Mouse (Mus musculus) spleen, adult 10 weeks (tissue): ENCODE measurements around the gene Gpr61. TPM values are rescaled to one million over a fixed set of nuclear protein-coding genes. Genes with fewer than 3 reads are reported as not detected.

Experiments used
- polyA plus RNA-seq: library from polyadenylated mRNA; stranded (reverse); fragments of 350-450 nt; fragmentation: Illumina TruSeq; extraction: RNeasy Lipid Tissue Mini Kit (QIAGEN cat#74804); gene quantifications from one replicate; pipeline ENCODE4 v1.2.3, GENCODE M21; 2015; ENCODE audit warnings: low replicate concordance; ENCODE audit not compliant: insufficient read depth

Gene Gpr61
- polyA plus RNA-seq = 0.10 TPM

DNA sequence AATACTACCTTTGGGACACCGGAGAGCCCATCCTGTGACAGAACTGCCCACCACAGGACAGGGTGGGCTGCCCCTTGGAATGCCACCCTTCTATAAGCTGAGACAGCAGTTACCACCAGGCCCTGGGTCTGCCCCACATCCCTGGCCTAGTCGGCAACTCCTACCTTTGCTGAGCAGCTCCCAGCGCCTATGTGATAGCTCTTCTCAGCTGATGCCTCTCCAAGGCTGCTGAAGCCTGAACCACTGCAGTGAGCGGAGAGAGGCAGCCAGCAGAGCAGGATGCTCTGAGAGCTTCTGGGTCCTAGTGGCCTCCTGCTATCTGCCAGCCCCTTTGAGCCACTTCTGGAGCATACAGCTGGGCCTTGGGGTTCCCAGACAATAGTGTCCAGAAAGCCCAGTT is at the start of gene Gpr61:
Gene Gpr61, minus strand, starts transcription at position 227 of the 400 bp plus-strand sequence.

DNA sequence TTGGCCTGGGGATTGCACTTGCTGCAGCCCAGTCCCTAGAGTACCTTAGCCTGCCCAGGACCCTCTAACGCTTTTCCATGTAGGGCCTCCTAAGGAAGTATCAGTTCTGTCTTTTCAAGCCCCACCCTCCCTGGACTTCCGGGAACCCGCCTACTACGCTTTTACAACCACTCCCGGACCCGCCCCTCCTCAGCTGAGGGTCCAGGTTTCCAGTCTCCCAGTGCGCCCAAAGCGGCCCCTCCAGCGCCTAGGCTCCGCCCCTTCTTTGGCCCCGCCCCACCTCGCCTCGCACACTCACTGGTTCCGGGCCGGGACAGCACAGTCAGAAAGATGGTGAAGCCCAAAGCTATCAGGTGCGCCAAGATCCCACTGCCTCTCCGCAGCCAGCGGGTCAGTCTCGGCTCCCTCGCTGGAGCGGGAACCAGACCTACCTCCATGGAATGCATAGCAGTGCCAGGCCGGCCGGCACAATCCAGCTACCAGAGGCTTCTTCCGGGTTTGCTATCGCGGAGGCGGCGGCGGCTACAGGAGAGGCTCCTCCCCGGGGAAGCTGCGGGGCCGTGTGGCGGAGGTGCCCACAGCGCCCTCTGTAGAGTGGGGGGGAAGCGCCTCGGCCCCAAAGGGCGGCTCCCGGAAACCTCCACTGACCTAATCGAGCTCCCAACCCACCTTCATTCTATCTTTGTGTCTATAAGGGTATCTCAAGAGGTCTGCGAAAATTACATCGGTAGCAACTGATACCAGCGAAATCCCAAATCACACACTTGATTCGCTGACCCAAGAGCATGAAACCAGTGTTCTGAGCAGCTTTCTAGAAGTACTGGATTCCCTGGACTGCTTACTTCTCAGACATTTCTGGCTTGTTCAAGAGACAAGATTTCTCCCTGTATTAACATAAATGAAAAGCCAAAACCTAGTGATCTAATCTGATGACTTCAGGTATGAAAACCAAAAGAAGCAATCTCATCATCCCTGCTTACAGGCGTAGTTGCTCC is 45.9 kb upstream of the Gpr61 start, which contains the start of gene Cyb561d1:
Gene Cyb561d1, minus strand, starts transcription at position 884 of the 995 bp plus-strand sequence.

GRCm38 (mm10) chr3:108186098-108187047 is 31.7 kb upstream of the Gpr61 start, which contains the start of gene Amigo1:
Gene Amigo1, plus strand, starts transcription at chr3:108186335.

DNA sequence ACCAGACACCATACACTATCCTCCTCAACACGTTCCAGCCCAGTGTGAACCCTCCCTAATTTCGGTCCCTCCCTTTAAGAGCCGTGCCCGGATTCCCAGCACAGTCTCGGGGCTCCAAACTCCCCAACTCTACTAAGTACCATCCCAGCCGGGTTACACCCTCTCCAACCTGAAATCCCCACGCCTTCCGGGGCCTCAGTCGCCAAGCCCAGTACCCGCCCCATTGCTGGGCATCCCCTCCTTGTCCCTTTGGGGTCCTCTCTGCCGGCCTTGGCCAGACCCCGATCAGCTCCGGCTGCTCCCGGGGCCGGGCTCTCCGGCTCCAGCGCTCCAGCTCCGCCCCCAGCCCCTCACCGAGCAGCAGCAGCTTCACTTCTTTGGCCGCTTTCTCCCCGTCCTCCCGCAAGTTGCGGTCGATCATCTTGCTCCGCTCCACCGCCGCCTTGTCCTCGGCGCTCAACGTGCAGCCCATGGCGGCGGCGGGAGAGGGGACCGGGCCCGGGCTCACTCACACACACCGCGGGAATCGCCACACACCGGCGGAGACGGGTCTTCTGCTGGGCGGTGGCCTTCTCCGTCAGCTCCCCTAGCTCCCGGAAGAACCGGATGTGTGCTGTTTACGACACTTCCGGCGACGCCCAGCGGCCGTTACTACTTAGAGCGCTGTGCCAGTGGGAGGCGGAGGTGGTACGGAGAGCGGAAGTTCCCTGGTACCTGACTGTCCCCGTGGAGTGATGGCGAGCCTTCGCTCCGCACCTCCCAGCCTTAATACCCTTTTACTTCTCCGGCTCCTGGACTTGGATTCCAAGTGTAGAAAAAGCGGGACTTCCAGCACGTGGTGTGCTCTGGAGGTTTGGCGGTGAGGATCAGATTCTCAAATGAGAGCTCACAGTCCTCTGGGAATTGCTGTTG is 8.9 kb downstream of the Gpr61 start, which contains the start of gene Gnai3:
Gene Gnai3, minus strand, starts transcription at position 613 of the 912 bp plus-strand sequence.

Other genes starting within 250 kb of the Gpr61 start
- 1.4 TPM for gene Gstm7, start 223.1 kb downstream of the Gpr61 start, polyA plus RNA-seq
- gene Gstm6, start 211.1 kb downstream of the Gpr61 start, polyA plus RNA-seq = not detected
- not detected for gene Gstm3, start 185.6 kb downstream of the Gpr61 start, polyA plus RNA-seq
- 30.0 TPM for gene Gstm2, start 168.4 kb downstream of the Gpr61 start, polyA plus RNA-seq
- 42.2 TPM for gene Gstm1, start 136.9 kb downstream of the Gpr61 start, polyA plus RNA-seq
- 9.6 TPM for gene Gstm4, start 110.0 kb downstream of the Gpr61 start, polyA plus RNA-seq
- 17.9 TPM for gene Ampd2, start 68.2 kb downstream of the Gpr61 start, polyA plus RNA-seq
- 0.50 TPM for gene Gnat2, start 62.1 kb downstream of the Gpr61 start, polyA plus RNA-seq
- gene Gnai3, start 8.7 kb downstream of the Gpr61 start, polyA plus RNA-seq = 146 TPM
- gene Amigo1, start 31.5 kb upstream of the Gpr61 start, polyA plus RNA-seq = 4.1 TPM
- gene Cyb561d1, start 46.3 kb upstream of the Gpr61 start, polyA plus RNA-seq = 34.1 TPM
- 4.4 TPM for gene Atxn7l2, start 56.1 kb upstream of the Gpr61 start, polyA plus RNA-seq
- 0.10 TPM for gene Sypl2, start 71.8 kb upstream of the Gpr61 start, polyA plus RNA-seq
- gene Psma5, start 102.0 kb upstream of the Gpr61 start, polyA plus RNA-seq = 133 TPM
- gene Sort1, start 129.2 kb upstream of the Gpr61 start, polyA plus RNA-seq = 16.0 TPM
- gene Mybphl, start 210.0 kb upstream of the Gpr61 start, polyA plus RNA-seq = 0.19 TPM
- 3.7 TPM for gene Psrc1, start 229.0 kb upstream of the Gpr61 start, polyA plus RNA-seq